Comparison of ENCODE assay signal across 27 mouse cellular contexts in the genomic region with DNA sequence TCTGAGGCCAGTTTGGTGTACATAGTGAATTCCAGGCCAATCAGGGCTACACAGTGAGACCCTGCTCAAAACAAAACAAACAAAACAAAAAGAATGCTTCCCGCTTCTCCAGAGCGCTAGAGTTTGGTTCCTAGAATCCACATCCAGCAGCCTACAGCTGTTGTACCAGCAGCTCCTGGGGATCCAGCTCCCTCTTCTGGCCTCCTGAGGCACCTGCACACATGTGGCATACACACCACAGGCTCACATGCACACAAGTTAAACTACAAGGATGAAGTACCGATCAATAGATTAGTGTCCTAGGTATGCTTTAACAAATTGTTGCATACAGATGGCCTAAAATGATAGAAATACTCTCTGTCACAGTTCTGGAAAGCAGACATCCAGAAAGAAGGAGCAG. TPM values are rescaled to one million over a fixed set of nuclear protein-coding genes. Genes with fewer than 3 reads are reported as not detected.
DNase-seq lines count a peak whose midpoint lies in the region; ATAC-seq and TF ChIP-seq lines count a peak whose summit lies in the region.
"Had no signal": no experiment of that assay in that cellular context is flagged by ENCODE, and none has a peak within 500 bp of the region (broad histone marks: within the 10 kb centered on the region; RNA-seq: fewer than 3 reads in every experiment).

No protein-coding gene starts in this region.

- no peak for ATAC-seq in intestine, postnatal 0 days
- ATAC-seq in intestine, embryonic 16.5 days, result no peak
- ATAC-seq in liver, embryonic 14.5 days (ENCODE audit: insufficient read depth), result no peak
- ATAC-seq: forebrain, embryonic 14.5 days; forebrain, postnatal 0 days; hindbrain, embryonic 16.5 days had no signal

- TF ChIP-seq CTCF in intestine, postnatal 0 days (IDR thresholded peaks at IDR 0.05; ENCODE audit: low read depth), result 0 out of 2 replicates have a peak, but pooled peaks have one; percentile 22
- TF ChIP-seq CTCF in liver, embryonic 14.5 days (IDR thresholded peaks at IDR 0.05; ENCODE audit: low read depth), result peak; percentile 32; the same call in 1 of the 2 replicates

- H3K27ac ChIP-seq in intestine, postnatal 0 days (ENCODE audit: low read depth, low read length), result no peak overlapping the region
- no peak overlapping the region for H3K27ac ChIP-seq in intestine, embryonic 16.5 days (ENCODE audit: low read length)
- H3K27ac ChIP-seq in liver, embryonic 14.5 days, result no peak overlapping the region
- H3K27ac ChIP-seq: embryonic facial prominence, embryonic 12.5 days; embryonic facial prominence, embryonic 15.5 days; gastrocnemius, adult 2 months; heart, embryonic 15.5 days; hindbrain, embryonic 10.5 days; hindbrain, embryonic 13.5 days had no signal

- no peaks in the 10 kb centered on the region for H3K9me3 ChIP-seq in intestine, postnatal 0 days (ENCODE audit: control insufficient read depth)
- peaks cover 3% of the 10 kb centered on the region; the same call in 1 of the 2 replicates for H3K9me3 ChIP-seq in intestine, embryonic 16.5 days (ENCODE audit: control insufficient read depth, low read length)
- H3K9me3 ChIP-seq in liver, embryonic 14.5 days (ENCODE audit: control insufficient read depth, low read length), result no peaks in the 10 kb centered on the region
- H3K9me3 ChIP-seq: embryonic facial prominence, embryonic 12.5 days; embryonic facial prominence, embryonic 15.5 days; heart, embryonic 15.5 days; hindbrain, embryonic 10.5 days; hindbrain, embryonic 13.5 days had no signal

- no peaks in the 10 kb centered on the region for H3K27me3 ChIP-seq in intestine, postnatal 0 days (replicated peaks; ENCODE audit: control insufficient read depth, insufficient read depth, low read length)
- H3K27me3 ChIP-seq in intestine, embryonic 16.5 days (replicated peaks; ENCODE audit: control insufficient read depth, insufficient read depth, low read length), result no peaks in the 10 kb centered on the region
- H3K27me3 ChIP-seq in liver, embryonic 14.5 days (ENCODE audit: control insufficient read depth, insufficient read depth, low read length), result peaks cover 6% of the 10 kb centered on the region
- H3K27me3 ChIP-seq: hindbrain, embryonic 13.5 days had no signal

- TF ChIP-seq EP300 in liver, embryonic 14.5 days (IDR thresholded peaks at IDR 0.05; ENCODE audit: low read depth), result no peak

- 95% methylated on average over 3 of the region's 3 CpGs for WGBS in intestine, postnatal 0 days
- 94% methylated on average over 3 of the region's 3 CpGs for WGBS in intestine, embryonic 16.5 days
- 74% methylated on average over 3 of the region's 3 CpGs for WGBS in liver, embryonic 14.5 days (ENCODE audit: insufficient replicate concordance)

- H3K4me2 ChIP-seq in intestine, postnatal 0 days (replicated peaks; ENCODE audit: low read depth), result no peak overlapping the region
- no peak overlapping the region for H3K4me2 ChIP-seq in intestine, embryonic 16.5 days (ENCODE audit: low read depth, low read length)
- no peak overlapping the region for H3K4me2 ChIP-seq in liver, embryonic 14.5 days (ENCODE audit: low read depth)
- H3K4me2 ChIP-seq: embryonic facial prominence, embryonic 12.5 days; embryonic facial prominence, embryonic 15.5 days; heart, embryonic 12.5 days; heart, embryonic 15.5 days; hindbrain, embryonic 13.5 days had no signal

- H3K36me3 ChIP-seq in intestine, postnatal 0 days (ENCODE audit: control insufficient read depth, insufficient read depth), result no peaks in the 10 kb centered on the region
- no peaks in the 10 kb centered on the region for H3K36me3 ChIP-seq in intestine, embryonic 16.5 days (ENCODE audit: control insufficient read depth, insufficient read depth, low read length)
- no peaks in the 10 kb centered on the region for H3K36me3 ChIP-seq in liver, embryonic 14.5 days (replicated peaks; ENCODE audit: control insufficient read depth, insufficient read depth, low read depth)
- H3K36me3 ChIP-seq: embryonic facial prominence, embryonic 12.5 days; embryonic facial prominence, embryonic 15.5 days; heart, embryonic 12.5 days; heart, embryonic 15.5 days; hindbrain, embryonic 10.5 days; hindbrain, embryonic 13.5 days had no signal

- DNase-seq in liver, embryonic 14.5 days (ENCODE audit: low read depth in 3 of 3, low spot score in 3 of 3), result no peak
- DNase-seq in liver (no peak), ES-CJ7 (ENCODE audit: low read depth, low spot score) (peak; percentile 46)
- no peak for DNase-seq in gastrocnemius, postnatal 14 days
- DNase-seq in left cerebral cortex, adult 11 months (ENCODE audit: low spot score), result no peak
- DNase-seq: adrenal gland, adult 2 months; adrenal gland, postnatal 14 days; cerebellum, adult 11 months; cerebellum, adult 2 months; cerebellum, adult 9-11 months; cerebellum, postnatal 25 days; forebrain, postnatal 0 days; gastrocnemius, adult 2 months; gastrocnemius, postnatal 25 days; heart, adult 18-20 months; heart, postnatal 10 days; heart, postnatal 36 days had no signal

- H3K4me3 ChIP-seq in intestine, postnatal 0 days (ENCODE audit: low read depth, low read length), result no peak overlapping the region
- no peak overlapping the region for H3K4me3 ChIP-seq in intestine, embryonic 16.5 days (ENCODE audit: low read length)
- no peak overlapping the region for H3K4me3 ChIP-seq in liver, embryonic 14.5 days (ENCODE audit: insufficient read depth in 1 of 2, low read depth in 2 of 2, low read length in 2 of 2)
- H3K4me3 ChIP-seq: embryonic facial prominence, embryonic 12.5 days; embryonic facial prominence, embryonic 15.5 days; gastrocnemius, adult 2 months; heart, embryonic 12.5 days; heart, embryonic 15.5 days; hindbrain, embryonic 10.5 days; hindbrain, embryonic 13.5 days had no signal

- intact Hi-C loops in gastrocnemius, postnatal 14 days (cut with DNase I; ENCODE audit: low total_unique reads), result no loop called here

- H3K9ac ChIP-seq in intestine, postnatal 0 days (ENCODE audit: low read depth, low read length), result no peak overlapping the region
- H3K9ac ChIP-seq in intestine, embryonic 16.5 days (ENCODE audit: low read depth, low read length), result no peak overlapping the region
- H3K9ac ChIP-seq in liver, embryonic 14.5 days (replicated peaks), result no peak overlapping the region
- H3K9ac ChIP-seq: embryonic facial prominence, embryonic 12.5 days; embryonic facial prominence, embryonic 15.5 days; forebrain, postnatal 0 days; heart, embryonic 12.5 days; heart, embryonic 15.5 days; hindbrain, embryonic 13.5 days had no signal

- no peaks in the 10 kb centered on the region for H3K4me1 ChIP-seq in intestine, postnatal 0 days (replicated peaks; ENCODE audit: control insufficient read depth, insufficient read depth, low read length)
- H3K4me1 ChIP-seq in intestine, embryonic 16.5 days (ENCODE audit: control insufficient read depth, insufficient read depth, low read length), result no peaks in the 10 kb centered on the region
- H3K4me1 ChIP-seq in liver, embryonic 14.5 days (replicated peaks; ENCODE audit: control insufficient read depth in 2 of 2, insufficient read depth in 2 of 2, low read length in 1 of 2), result no peaks in the 10 kb centered on the region
- H3K4me1 ChIP-seq: embryonic facial prominence, embryonic 12.5 days; embryonic facial prominence, embryonic 15.5 days; hindbrain, embryonic 13.5 days had no signal

RNA-seq across cellular contexts. Expression of gene Hpdl, which starts 22.8 kb away (rescaled TPM):
- 0.51 and 0.99 TPM in 2 replicates for polyA plus RNA-seq in intestine, postnatal 0 days (2015; fragmentation: Nextera tagmentation; extraction: Ambion mirVana)
- 1.5 and 1.9 TPM in 2 replicates for polyA plus RNA-seq in intestine, embryonic 16.5 days (2015; fragmentation: Nextera tagmentation; extraction: Ambion mirVana)
- polyA plus RNA-seq in liver, embryonic 14.5 days (2012; rRNA removed), result 0.15 and 0.19 TPM in 2 replicates
- 0.13 and 0.19 TPM in 2 replicates for polyA plus RNA-seq in liver, embryonic 14.5 days (2014; fragmentation: Nextera tagmentation; extraction: Ambion mirVana)
- total RNA-seq in gastrocnemius, postnatal 14 days (2021), result 1 to 10 TPM; 2.7 to 2.9 TPM

RNA-seq across cellular contexts. Expression of gene Zswim5, which starts 32.9 kb away (rescaled TPM):
- 1.9 and 2.1 TPM in 2 replicates for polyA plus RNA-seq in intestine, postnatal 0 days (2015; fragmentation: Nextera tagmentation; extraction: Ambion mirVana)
- polyA plus RNA-seq in intestine, embryonic 16.5 days (2015; fragmentation: Nextera tagmentation; extraction: Ambion mirVana), result 1.2 and 1.4 TPM in 2 replicates
- polyA plus RNA-seq in liver, embryonic 14.5 days (2012; rRNA removed), result 0.06 and 0.10 TPM in 2 replicates
- polyA plus RNA-seq in liver, embryonic 14.5 days (2014; fragmentation: Nextera tagmentation; extraction: Ambion mirVana), result 0.03 and 0.04 TPM in 2 replicates
- under 1 TPM; 0.11 to 0.23 TPM for total RNA-seq in gastrocnemius, postnatal 14 days (2021)

RNA-seq across cellular contexts. Expression of gene Mutyh, which starts 36.8 kb away (rescaled TPM):
- polyA plus RNA-seq in intestine, postnatal 0 days (2015; fragmentation: Nextera tagmentation; extraction: Ambion mirVana), result 2.6 and 2.9 TPM in 2 replicates
- polyA plus RNA-seq in intestine, embryonic 16.5 days (2015; fragmentation: Nextera tagmentation; extraction: Ambion mirVana), result 9.1 and 9.5 TPM in 2 replicates
- polyA plus RNA-seq in liver, embryonic 14.5 days (2012; rRNA removed), result 2.7 and 3.5 TPM in 2 replicates
- 1.7 and 2.1 TPM in 2 replicates for polyA plus RNA-seq in liver, embryonic 14.5 days (2014; fragmentation: Nextera tagmentation; extraction: Ambion mirVana)
- total RNA-seq in gastrocnemius, postnatal 14 days (2021), result 1 to 10 TPM in 1 of 2 experiments, under 1 TPM in 1; 1.00 to 1.6 TPM

RNA-seq across cellular contexts. Expression of gene Toe1, which starts 36.9 kb away (rescaled TPM):
- polyA plus RNA-seq in intestine, postnatal 0 days (2015; fragmentation: Nextera tagmentation; extraction: Ambion mirVana), result 13.3 and 14.7 TPM in 2 replicates
- polyA plus RNA-seq in intestine, embryonic 16.5 days (2015; fragmentation: Nextera tagmentation; extraction: Ambion mirVana), result 29.7 and 31.0 TPM in 2 replicates
- polyA plus RNA-seq in liver, embryonic 14.5 days (2012; rRNA removed), result 13.7 and 14.7 TPM in 2 replicates
- 14.2 and 15.0 TPM in 2 replicates for polyA plus RNA-seq in liver, embryonic 14.5 days (2014; fragmentation: Nextera tagmentation; extraction: Ambion mirVana)
- total RNA-seq in gastrocnemius, postnatal 14 days (2021), result 1 to 10 TPM; 5.6 to 5.7 TPM
